Mouse (Mus musculus) CD4-positive, CD25-positive, alpha-beta regulatory T cell, adult 2 months (primary cell): Measurements from ENCODE around the gene Gpr61.

Source experiments
- DNase-seq: peaks from one replicate; pipeline ENCODE4 v3.0.0-alpha.2; 2012; ENCODE audit warnings: low read depth, low spot score

The Gpr61 gene

DNA sequence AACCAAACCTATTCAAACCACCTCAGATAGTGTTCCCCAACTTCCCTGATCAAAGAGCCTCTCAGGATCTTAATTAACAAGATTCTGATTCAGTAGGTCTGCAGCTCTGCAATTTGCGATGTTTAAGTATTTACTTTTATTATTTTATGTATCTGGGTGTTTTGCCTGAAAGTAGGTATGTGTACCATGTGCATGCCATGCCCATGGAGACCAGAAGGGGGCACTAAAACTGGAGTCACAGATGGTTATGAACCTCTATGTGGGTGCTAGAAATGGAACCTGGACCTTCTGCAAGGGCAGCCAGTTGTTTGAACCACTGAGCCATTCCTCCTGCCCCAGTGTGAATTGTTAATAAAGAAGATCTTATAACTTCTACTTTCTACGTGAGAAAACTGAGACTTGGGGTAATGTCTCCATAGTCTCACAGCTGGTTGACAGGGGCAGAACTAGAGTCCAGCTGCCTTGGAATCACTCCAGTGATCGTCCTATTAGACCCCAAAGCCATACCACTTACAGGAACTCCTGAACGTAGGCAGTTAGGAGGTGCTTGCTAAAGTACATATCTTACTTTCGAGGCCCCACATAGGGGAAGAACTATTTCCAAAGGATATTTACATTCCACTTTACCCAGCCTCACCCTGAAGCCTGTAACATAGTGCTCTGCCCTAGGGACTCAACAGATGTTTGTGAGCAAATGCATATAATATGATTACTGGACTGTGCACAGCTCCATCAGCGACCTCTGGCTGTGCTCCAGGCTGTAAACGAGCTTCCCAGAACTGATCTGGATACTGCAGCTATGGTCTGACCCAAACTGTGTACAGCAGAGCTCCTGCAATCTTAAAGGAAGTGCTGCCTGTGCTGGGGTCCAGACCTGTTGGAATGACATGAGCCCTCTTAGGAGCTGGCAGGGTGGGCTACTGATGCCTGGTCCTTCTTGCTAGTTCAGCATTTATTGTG is 24.4 kb upstream of the Gpr61 start:
- DNase-seq = no peak

DNA sequence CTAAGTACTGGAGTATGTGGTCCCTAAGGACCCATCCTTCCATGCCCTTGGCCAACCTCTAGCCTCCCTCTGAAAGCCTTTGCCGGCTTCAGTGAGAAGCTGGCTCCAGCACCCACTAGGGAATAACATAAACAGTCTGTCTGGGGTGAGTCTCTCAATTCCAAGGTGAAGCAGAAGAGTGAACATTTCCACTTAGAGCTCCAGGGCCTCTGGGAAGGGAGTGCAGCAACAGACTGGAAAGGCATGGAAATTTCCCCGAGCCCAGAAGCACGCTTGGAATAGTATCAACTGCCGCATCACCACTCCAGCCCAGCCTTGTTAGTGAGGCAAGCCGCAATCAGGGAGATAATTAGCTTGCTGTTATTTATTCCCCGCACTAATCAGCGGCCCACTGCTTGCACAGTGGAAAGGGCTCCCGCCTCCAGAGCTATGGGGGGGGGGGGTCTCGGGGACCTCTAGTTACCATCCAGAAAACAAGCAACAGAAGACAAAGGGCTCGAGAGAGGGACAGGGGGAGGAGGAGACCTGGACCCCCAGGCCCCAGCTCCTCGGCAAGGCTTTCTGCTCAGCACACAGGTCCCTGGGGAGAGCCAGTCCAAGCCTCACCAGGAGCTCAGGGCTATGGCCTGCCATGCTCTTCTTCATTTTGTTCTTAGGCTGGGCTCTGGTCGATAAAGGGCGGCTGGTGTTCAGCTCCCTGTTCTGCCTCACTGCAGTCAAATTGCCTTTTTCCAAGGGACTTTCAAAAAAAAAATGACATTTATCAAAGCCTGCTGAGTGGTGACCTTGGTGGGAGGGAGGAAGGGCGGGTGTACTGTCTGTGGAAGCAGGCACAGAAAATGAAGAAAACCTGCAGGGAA is 20.2 kb upstream of the Gpr61 start:
- DNase-seq = no peak

DNA sequence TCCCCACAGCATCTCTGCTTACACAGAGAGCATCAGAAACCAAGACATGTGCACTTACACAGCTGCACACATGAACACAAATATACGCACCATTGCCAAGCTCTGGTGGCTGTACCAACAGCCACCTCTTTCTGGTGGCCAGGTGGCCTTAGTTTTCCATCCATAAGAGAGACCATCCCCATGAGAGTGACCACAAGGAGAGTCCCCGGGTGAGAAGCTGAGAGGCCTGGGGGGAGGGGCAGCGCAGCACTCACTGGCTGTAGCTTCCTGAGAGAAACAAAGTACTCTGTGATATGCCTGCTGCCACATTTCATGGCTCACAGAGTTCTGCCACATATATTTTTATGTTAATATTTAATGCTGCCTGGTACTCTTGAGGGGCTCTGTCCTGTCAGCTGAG is 14.5 kb upstream of the Gpr61 start:
- no peak for DNase-seq

DNA sequence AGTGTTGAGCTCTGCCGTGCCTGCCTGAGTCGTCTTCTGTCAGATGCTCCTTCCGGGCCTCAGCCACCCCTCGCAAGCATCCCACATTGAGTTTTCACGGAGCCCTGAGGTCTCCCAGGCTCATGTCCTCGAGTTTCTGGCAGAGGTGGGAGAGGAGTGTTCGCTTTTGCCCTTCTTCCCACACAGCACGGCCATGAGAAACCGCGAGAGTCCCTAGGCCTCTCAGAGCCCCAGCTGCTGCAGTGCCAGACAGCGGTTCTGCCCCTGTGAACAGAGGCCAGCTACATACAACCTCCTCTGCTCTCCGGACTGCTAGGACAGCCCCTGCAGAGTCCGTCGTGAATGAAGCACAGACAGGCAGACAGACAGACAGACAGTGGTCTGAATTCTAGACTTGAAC is 12.8 kb upstream of the Gpr61 start:
- no peak for DNase-seq

DNA sequence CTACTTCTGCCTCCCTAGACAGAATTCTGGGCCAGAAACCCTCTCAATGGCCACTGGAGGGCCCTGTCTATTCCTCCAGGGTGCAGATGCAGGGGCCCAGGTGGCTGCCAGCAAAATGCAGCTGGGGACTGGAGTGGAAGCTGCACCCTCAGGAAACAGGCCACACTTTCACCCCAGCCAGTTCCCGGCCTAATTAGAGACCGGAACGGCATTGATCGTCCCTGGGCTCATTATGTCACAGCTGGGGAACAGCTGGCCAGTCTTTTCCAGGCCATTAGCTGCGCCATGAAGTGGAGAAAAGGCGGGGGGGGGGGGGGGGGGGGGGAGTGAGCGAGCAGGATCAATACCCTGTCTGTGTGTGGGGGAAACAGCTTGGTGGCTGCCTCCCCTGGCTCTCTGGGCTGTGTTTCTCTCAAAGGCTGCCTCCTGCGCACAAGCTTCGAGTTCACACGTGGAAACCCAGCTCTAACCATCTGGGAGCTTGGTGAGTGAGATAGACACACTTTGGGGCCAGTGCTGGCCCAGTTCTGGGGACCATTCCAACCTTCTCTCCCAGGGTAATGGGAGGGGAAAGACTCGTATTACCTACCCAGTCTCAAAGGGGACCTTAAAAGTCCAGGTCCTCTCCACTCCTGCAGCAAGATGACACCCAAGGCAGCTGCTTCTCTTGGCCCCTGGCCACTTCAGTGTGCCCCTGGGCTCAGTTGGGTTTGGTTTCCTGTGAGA is 12.0 kb upstream of the Gpr61 start:
- DNase-seq = no peak

DNA sequence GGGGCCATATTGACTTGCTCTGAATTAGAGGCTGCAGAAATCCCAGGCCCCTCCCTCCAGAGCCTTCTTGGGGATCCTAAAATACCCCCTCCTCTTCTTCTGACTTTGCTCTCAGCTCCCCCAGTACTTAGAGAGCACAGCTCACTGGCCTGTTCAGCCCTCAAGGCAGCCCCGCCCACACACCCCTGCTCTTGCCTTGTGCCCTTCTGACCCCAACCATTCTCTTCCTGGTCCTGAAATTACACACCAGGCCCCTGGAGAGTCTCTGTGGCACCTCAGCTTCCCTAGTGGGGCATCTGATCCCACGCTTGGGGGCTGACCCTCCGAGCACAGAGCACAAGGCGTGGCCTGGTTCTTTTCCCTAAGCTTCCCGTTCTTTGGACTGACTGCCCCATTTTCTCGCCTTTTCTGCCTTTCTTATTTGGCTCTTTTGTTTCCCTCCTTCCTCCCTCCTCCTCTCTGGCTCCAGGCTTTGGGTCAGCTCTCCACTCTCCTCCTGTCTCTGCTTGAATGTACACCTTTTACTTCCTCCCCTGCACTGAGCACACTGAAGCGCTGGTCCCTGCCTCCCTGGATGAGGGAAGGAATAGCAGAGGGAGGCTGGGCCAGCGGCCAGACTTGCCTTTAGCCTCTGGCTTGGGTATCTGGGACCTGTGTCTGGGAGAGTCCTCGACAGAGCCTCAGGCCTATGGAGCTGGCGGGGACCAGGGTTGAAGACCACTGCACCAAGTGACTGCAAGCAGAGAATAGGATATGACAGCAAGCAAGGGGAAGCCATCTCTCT is 11.0 kb upstream of the Gpr61 start:
- DNase-seq = no peak

DNA sequence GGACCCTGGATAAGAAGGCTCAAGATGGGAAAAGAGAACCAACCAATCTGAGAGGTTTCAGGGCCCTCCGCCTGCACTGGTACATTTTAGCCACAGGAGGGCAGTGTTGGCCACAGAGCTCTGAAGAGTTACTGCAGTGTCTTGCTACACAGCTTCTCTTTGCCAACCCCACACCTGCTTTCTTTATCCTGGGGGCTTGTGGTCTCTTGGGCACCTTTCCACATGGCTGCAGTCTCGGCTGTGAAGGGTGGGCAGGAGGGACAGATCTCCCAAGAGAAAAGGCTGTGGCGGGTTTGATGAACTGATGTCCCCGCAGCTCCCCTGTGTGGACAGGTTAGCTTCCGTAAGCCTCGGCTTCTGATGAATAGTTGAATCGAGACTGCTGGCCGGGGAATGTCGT is 10.1 kb upstream of the Gpr61 start:
- DNase-seq = peak; percentile 85

DNA sequence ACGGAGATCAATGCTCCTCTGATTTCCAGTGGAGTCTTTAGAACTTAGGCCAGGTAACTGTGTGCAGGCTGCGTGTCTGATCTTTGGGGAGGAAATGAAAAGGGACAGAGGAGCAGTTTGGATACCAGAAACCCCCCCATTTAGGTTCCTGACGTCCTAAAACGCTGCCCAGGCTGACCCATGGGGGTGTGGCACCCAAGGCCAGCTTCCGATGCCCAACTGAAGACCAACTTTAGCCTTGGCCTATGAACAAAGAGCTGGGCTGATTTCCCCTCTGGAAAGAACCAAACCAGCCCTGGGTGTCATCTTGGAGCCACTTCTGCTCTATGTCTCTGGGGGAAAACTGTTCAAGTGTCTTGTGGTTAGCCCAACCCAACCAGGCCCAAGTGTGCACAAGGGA is 9.4 kb upstream of the Gpr61 start:
- DNase-seq = no peak

DNA sequence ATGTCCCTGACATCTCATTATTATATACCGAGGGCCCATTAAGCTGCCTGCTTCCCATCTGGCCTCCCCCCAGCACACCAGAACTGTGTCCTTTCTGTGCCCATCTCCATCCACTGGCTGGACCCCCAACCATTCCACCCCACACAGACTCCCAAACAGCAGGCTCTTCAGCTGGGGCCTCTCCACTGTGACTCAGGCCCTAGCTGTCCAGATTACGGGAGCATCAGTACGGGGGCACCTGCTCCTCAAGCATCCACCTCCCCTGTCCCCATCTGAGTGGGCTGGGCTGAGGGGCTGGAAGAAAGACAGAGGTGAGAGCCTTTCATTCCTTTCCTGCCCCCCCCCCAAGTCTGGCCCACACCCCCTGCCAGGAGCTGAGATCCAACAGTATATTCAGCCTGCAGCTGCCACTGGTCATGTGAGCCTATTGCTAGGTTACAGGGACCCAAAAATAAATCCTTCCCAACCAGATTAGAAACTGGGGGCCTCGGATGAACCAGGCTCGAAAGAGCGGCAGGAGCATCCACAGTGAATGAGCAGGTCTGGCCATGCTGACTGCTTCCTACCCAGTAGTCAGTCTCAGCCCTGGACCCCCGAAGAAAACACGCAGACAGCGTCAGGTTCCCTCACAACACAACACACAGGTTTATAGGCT is 3.8 kb upstream of the Gpr61 start:
- DNase-seq = no peak

DNA sequence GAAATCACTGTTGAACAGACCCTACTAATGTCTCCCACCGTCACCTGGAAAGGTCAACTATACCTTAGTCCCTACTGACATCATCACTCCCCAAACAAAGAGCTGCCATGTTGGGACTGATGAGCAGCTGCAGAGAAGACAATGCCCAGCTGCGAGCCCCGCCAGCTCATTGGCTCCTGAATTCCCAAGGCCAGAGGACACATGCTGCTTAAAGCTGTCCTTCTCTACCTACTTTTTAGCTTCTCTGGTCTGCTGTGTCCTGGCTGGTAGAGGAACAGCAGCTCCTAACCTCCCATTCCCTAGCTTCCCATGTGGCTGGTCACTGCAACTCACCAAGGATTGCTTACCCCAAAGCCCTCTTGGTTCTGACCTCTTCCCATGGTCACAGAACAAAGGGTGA is 2.4 kb downstream of the Gpr61 start:
- DNase-seq = no peak

DNA sequence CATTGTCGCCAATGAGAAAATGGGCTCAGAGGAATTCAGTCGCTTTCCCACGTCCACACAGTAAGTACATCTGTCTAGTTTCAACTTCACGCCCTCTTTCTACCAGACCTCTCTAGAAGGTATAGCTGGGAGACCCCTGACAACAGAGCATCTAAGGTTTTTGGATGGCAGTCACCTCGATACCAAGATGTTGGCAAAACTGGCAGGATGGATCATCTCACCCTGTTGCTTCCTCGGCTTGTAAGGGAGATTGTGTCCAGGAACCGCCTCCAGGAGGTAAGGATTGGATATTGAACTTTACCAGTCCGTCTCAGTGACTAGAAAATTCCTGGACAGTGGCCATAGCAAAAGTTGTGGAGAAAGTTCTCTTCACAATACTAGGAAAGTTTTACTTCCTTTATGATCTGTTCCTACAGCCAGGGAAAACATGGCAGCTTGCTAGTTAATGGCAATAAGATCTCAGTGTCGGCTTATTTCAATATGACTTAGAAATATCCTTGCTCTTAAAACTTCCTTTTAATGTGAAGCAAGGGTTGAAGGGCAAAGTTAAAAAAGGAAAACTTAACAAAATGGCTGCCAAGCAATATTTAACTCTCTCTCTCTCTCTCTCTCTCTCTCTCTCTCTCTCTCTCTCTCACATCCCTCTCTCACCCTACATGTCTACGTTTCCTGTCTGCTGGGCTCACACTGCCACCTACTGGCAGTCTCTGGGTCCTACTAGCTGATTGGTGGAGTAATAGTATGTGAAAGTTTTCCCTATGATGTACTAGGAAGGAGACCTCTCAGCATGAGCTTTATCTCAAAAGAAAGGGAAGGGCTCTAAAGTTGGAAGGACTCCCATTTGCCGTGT is 7.1 kb downstream of the Gpr61 start:
- peak; percentile 95 for DNase-seq

DNA sequence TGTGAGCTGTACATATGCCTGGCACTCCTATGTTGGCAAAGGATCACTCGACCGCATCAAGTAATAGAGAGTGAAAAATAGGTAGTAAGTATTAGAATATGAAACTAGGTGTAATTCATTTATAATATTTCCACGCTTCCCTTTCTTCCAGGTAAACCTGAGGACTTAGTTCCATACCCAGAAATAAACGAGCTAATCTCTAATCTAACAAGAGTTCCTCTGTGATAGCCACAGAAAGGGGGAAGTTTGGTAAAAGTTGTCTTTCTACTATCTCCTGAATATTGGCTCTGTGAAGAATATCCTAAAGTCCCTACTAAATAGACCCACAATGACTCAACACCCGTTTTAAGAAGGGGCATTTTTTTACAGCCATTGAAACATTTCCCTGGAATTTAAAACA is 8.0 kb downstream of the Gpr61 start:
- no peak for DNase-seq

DNA sequence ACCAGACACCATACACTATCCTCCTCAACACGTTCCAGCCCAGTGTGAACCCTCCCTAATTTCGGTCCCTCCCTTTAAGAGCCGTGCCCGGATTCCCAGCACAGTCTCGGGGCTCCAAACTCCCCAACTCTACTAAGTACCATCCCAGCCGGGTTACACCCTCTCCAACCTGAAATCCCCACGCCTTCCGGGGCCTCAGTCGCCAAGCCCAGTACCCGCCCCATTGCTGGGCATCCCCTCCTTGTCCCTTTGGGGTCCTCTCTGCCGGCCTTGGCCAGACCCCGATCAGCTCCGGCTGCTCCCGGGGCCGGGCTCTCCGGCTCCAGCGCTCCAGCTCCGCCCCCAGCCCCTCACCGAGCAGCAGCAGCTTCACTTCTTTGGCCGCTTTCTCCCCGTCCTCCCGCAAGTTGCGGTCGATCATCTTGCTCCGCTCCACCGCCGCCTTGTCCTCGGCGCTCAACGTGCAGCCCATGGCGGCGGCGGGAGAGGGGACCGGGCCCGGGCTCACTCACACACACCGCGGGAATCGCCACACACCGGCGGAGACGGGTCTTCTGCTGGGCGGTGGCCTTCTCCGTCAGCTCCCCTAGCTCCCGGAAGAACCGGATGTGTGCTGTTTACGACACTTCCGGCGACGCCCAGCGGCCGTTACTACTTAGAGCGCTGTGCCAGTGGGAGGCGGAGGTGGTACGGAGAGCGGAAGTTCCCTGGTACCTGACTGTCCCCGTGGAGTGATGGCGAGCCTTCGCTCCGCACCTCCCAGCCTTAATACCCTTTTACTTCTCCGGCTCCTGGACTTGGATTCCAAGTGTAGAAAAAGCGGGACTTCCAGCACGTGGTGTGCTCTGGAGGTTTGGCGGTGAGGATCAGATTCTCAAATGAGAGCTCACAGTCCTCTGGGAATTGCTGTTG is 8.9 kb downstream of the Gpr61 start, which contains the start of gene Gnai3:
Gene Gnai3, minus strand, starts transcription at position 613 of the 912 bp plus-strand sequence.
- peak; percentile 97 for DNase-seq

DNA sequence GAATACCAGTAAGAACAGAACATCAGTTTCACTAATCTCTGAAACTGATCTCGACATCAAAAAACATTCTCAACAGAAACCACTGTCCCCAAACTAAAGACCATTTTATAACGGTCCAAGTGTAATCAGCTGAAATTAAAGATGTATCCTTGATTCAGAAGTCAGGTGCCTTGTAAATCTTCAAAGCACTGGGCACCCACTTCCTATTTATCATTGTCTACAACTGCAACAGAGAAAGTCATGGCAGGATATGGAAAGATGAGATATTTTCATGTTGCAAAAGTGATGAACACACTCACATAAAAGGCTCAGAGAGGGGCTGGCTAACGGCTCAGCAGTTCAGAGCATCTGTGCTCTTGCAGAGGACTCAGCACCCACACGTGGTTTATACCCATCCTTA is 13.9 kb downstream of the Gpr61 start:
- peak; percentile 34 for DNase-seq

DNA sequence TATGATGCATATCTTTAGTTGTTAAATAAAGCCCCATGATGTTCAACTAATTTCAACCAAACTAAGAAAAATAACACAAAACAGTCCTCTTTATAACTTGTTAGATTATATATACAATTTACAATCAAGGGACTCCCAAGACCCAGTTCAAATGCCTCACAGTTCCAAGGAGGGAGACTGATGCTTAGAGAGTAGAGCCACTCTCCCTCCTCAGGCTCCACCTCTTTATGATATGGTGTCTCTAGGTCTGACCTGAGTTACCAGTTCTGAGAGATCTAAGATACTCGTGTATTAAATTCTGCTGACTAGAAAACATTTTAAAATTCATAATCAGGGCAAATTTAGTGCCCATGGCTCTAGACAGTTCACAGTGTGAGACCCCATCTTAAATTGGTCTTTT is 15.6 kb downstream of the Gpr61 start:
- no peak for DNase-seq

DNA sequence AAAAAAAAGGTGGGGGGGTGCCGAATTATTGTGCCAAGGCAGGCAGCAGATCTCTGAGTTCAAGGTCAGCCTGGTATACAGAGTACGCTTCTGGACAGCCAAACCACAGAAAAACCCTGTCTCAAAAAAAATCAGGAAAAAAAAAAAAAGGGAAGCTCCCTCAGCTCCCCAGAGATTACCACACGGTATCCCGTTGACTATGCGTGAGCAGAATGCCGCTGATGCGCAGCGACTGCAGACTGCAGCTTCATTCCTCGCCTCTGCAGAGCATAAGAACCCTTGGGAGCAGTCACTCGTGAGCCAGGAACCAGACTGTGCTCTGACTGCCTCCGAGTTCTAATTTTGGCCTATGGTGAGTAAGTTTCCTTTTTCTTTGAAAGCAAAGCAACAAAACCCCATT is 20.0 kb downstream of the Gpr61 start:
- DNase-seq = no peak

DNA sequence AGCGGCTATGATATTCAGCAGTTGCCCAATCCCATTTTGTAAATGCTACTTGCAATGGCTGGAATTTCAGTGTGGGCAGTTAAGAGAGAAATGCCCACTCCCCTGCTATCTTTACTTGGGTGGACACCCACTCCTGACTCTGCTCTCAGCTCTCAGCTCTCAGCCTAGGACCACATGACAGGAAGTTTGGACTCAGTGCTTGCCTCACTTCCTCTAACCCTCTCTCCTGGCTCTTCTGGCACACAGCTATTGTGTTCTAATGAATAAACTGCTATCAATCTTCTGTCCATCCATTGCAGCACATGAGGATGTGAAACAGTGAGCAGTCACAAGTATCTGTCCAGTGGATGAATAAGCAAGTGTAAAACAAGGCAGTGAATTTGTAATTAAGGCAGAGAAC is 22.2 kb downstream of the Gpr61 start:
- DNase-seq = no peak

DNA sequence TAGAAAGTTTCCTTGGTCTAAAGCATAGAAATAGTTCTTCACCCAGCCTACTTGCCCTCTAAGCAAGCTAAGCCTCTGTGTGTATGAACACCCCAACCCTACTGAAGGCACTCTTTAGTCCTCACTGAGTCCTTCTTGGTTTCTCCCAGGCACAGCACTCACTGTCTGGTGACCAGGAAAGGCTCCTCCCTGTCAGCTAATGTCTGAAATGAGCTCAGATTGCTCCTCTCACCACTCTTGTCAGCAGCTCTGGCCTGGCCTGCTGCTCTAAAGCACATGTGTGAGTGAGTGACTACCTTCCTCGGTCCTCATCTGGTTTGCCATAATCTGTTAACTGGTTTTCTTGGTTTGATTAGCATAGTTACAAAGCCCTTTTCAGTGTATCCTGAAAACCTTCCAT is 22.9 kb downstream of the Gpr61 start:
- no peak for DNase-seq

DNA sequence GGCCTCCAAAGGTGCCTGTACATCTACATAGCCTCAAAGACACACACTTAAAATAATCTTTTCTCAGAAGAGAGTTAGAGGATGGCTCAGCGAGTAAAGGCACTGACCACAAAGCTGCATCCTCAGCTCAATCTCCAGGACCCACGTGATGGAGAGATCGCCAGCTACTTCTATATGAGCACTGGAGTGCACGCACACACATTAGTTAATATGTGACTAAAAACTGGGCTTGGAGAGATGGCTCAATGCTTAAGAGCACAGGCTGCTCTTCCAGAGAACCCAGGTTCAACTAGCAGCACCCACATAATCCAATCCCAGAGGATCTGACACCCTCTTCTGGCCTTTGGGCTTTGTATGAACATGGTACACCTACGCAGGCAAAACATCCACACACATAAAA is 23.5 kb downstream of the Gpr61 start:
- no peak for DNase-seq
